Mouse (Mus musculus): ENCODE results near the gene Lamc3. TPM values are rescaled to one million over a fixed set of nuclear protein-coding genes. Genes with fewer than 3 reads are reported as not detected.

Lamc3 gene
- total and polyA plus RNA-seq, 3 experiments, result 0.36 to 2.3 (median 0.57) TPM

GRCm38 (mm10) chr2:31952236-31952635, 65.1 kb downstream of the Lamc3 start:
- H3K27me3 ChIP-seq (ENCODE audit: control insufficient read depth, insufficient read depth, low read length), result no peaks in the 10 kb centered on the region
- WGBS, result 55% methylated on average over 10 of the region's 10 CpGs
- no peaks in the 10 kb centered on the region for H3K4me1 ChIP-seq (ENCODE audit: control insufficient read depth, insufficient read depth, low read length)
- H3K36me3 ChIP-seq (ENCODE audit: control insufficient read depth, insufficient read depth, low read length), result no peaks in the 10 kb centered on the region
- TF ChIP-seq POLR2A (IDR thresholded peaks at IDR 0.05; ENCODE audit: insufficient read depth, low read depth, low read length), result no peak
- no peak for TF ChIP-seq EP300 (IDR thresholded peaks at IDR 0.05; ENCODE audit: insufficient read depth, low read depth, low read length)
- TF ChIP-seq CTCF (IDR thresholded peaks at IDR 0.05), result no peak
- no peak overlapping the region for H3K4me3 ChIP-seq
- H3K9ac ChIP-seq (ENCODE audit: low read depth, low read length), result no peak overlapping the region
- no peaks in the 10 kb centered on the region for H3K79me2 ChIP-seq (replicated peaks; ENCODE audit: control insufficient read depth, insufficient read depth, low read length)
- intact Hi-C loops (cut with DNase I), result no loop called here
- no peak for DNase-seq
- no peak overlapping the region for H3K27ac ChIP-seq

DNA sequence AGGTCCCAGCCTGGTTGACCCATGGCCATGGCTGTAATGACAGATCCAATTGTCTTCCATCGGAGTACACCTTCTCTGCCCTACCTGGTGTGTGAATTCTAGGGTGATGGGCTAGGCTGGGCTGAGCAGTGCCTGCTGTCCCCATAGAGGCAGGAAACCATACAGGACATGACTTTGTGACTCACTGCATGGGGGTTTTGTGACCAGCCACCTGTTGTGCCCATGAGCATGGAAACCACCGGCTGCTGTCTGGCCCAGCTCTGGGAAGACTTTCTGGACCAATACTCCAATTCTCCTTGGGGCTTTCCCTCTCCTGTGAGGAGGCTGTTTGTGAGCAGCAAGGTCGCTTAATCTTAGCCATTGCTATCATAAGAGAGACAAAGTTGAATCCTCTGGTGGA, 65.6 kb downstream of the Lamc3 start:
- Histone ChIP-seq H3K27ac (no peak overlapping the region), H3K79me2 (replicated peaks; ENCODE audit: control insufficient read depth, insufficient read depth, low read length) (no peaks in the 10 kb centered on the region)
- intact Hi-C loops (cut with DNase I), result no loop called here

DNA sequence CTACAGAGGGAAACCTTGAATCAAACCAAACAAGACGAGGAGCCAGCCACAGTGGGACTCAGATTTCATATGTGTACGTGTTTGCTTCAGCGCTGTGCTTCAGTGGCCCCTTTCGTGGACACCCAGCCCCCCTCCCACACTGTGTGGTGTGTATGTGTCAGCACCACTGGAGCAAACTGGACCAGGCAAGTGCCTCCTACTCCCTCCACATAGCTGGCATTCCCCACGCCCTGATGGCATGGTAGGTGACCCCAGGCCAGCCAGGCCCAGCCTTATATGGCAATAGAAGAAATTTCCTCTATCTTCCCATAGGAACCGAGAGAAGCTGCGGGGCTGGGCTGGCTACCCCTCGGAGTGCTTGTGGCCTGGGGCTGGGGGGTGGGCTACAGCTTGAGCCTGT, 66.6 kb downstream of the Lamc3 start:
- no peak for DNase-seq
- no peaks in the 10 kb centered on the region for H3K4me1 ChIP-seq (ENCODE audit: control insufficient read depth, insufficient read depth, low read length)
- H3K4me3 ChIP-seq, result no peak overlapping the region
- no peaks in the 10 kb centered on the region for H3K27me3 ChIP-seq (ENCODE audit: control insufficient read depth, insufficient read depth, low read length)
- intact Hi-C loops (cut with DNase I), result no loop called here
- WGBS, result 80% methylated on average over 8 of the region's 8 CpGs
- no peaks in the 10 kb centered on the region for H3K36me3 ChIP-seq (ENCODE audit: control insufficient read depth, insufficient read depth, low read length)
- H3K9ac ChIP-seq (ENCODE audit: low read depth, low read length), result no peak overlapping the region
- no peaks in the 10 kb centered on the region for H3K79me2 ChIP-seq (replicated peaks; ENCODE audit: control insufficient read depth, insufficient read depth, low read length)
- no peak overlapping the region for H3K27ac ChIP-seq
- TF ChIP-seq CTCF (IDR thresholded peaks at IDR 0.05) (no peak), EP300 (IDR thresholded peaks at IDR 0.05; ENCODE audit: insufficient read depth, low read depth, low read length) (no peak), POLR2A (IDR thresholded peaks at IDR 0.05; ENCODE audit: insufficient read depth, low read depth, low read length) (no peak)

More for the DNA sequence above, 65.6 kb downstream of the Lamc3 start:
- H3K4me3 ChIP-seq, result no peak overlapping the region
- no peak for DNase-seq
- H3K27me3 ChIP-seq (ENCODE audit: control insufficient read depth, insufficient read depth, low read length), result no peaks in the 10 kb centered on the region
- 69% methylated on average over 3 of the region's 3 CpGs for WGBS
- no peaks in the 10 kb centered on the region for H3K36me3 ChIP-seq (ENCODE audit: control insufficient read depth, insufficient read depth, low read length)
- H3K4me1 ChIP-seq (ENCODE audit: control insufficient read depth, insufficient read depth, low read length), result no peaks in the 10 kb centered on the region
- TF ChIP-seq POLR2A (IDR thresholded peaks at IDR 0.05; ENCODE audit: insufficient read depth, low read depth, low read length) (no peak), CTCF (IDR thresholded peaks at IDR 0.05) (no peak), EP300 (IDR thresholded peaks at IDR 0.05; ENCODE audit: insufficient read depth, low read depth, low read length) (no peak)
- H3K9ac ChIP-seq (ENCODE audit: low read depth, low read length), result no peak overlapping the region

GRCm38 (mm10) chr2:31954779-31955181, 67.7 kb downstream of the Lamc3 start:
- H3K27me3 ChIP-seq (ENCODE audit: control insufficient read depth, insufficient read depth, low read length), result no peaks in the 10 kb centered on the region
- TF ChIP-seq POLR2A (IDR thresholded peaks at IDR 0.05; ENCODE audit: insufficient read depth, low read depth, low read length) (no peak), EP300 (IDR thresholded peaks at IDR 0.05; ENCODE audit: insufficient read depth, low read depth, low read length) (no peak)
- no peaks in the 10 kb centered on the region for H3K36me3 ChIP-seq (ENCODE audit: control insufficient read depth, insufficient read depth, low read length)
- H3K4me3 ChIP-seq, result no peak overlapping the region
- H3K9ac ChIP-seq (ENCODE audit: low read depth, low read length), result no peak overlapping the region
- DNase-seq, result no peak
- no peak overlapping the region for H3K27ac ChIP-seq
- WGBS, result 69% methylated on average over 9 of the region's 9 CpGs
- intact Hi-C loops (cut with DNase I), result no loop called here
- no peaks in the 10 kb centered on the region for H3K79me2 ChIP-seq (replicated peaks; ENCODE audit: control insufficient read depth, insufficient read depth, low read length)
- no peaks in the 10 kb centered on the region for H3K4me1 ChIP-seq (ENCODE audit: control insufficient read depth, insufficient read depth, low read length)

GRCm38 (mm10) chr2:31955686-31956085, 68.6 kb downstream of the Lamc3 start:
- H3K27ac ChIP-seq, result no peak overlapping the region
- H3K4me1 ChIP-seq (ENCODE audit: control insufficient read depth, insufficient read depth, low read length), result no peaks in the 10 kb centered on the region
- 86% methylated on average over 5 of the region's 5 CpGs for WGBS
- no peaks in the 10 kb centered on the region for H3K79me2 ChIP-seq (replicated peaks; ENCODE audit: control insufficient read depth, insufficient read depth, low read length)
- DNase-seq, result no peak
- H3K36me3 ChIP-seq (ENCODE audit: control insufficient read depth, insufficient read depth, low read length), result no peaks in the 10 kb centered on the region
- H3K27me3 ChIP-seq (ENCODE audit: control insufficient read depth, insufficient read depth, low read length), result no peaks in the 10 kb centered on the region
- no peak overlapping the region for H3K9ac ChIP-seq (ENCODE audit: low read depth, low read length)
- TF ChIP-seq CTCF (IDR thresholded peaks at IDR 0.05) (no peak), EP300 (IDR thresholded peaks at IDR 0.05; ENCODE audit: insufficient read depth, low read depth, low read length) (no peak), POLR2A (IDR thresholded peaks at IDR 0.05; ENCODE audit: insufficient read depth, low read depth, low read length) (no peak)
- no peak overlapping the region for H3K4me3 ChIP-seq
- intact Hi-C loops (cut with DNase I), result no loop called here

DNA sequence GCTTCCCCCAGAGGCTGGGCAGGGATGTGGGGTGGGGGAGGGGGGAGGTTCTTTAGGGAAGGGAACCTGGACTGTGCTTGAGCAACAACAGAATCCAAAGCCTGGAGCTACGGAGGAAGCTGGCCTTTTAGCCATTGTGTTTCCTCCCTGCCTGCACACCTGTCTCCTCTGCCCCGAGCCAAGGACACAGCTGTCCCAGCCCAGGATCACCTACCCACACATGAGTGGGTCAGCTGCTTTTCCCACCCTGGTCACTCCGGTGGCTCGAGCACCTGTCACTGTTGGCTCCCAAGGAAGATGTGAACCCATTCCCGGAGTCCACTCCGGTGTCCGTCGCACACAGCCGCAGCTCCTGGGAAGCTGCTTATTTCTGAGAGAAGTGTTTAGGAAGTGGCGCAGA, 70.1 kb downstream of the Lamc3 start:
- H3K4me3 ChIP-seq, result no peak overlapping the region
- no peaks in the 10 kb centered on the region for H3K4me1 ChIP-seq (ENCODE audit: control insufficient read depth, insufficient read depth, low read length)
- TF ChIP-seq CTCF (IDR thresholded peaks at IDR 0.05) (no peak), EP300 (IDR thresholded peaks at IDR 0.05; ENCODE audit: insufficient read depth, low read depth, low read length) (no peak), POLR2A (IDR thresholded peaks at IDR 0.05; ENCODE audit: insufficient read depth, low read depth, low read length) (no peak)
- no peaks in the 10 kb centered on the region for H3K36me3 ChIP-seq (ENCODE audit: control insufficient read depth, insufficient read depth, low read length)
- H3K79me2 ChIP-seq (replicated peaks; ENCODE audit: control insufficient read depth, insufficient read depth, low read length), result no peaks in the 10 kb centered on the region
- 89% methylated on average over 10 of the region's 10 CpGs for WGBS
- H3K9ac ChIP-seq (ENCODE audit: low read depth, low read length), result no peak overlapping the region
- DNase-seq, result no peak
- no peaks in the 10 kb centered on the region for H3K27me3 ChIP-seq (ENCODE audit: control insufficient read depth, insufficient read depth, low read length)
- intact Hi-C loops (cut with DNase I), result no loop called here
- no peak overlapping the region for H3K27ac ChIP-seq

Data from heart, adult 2 months (tissue).